11 mouse cellular contexts compared by ENCODE assay signal in genomic region chr11:89000527-89000819, GRCm38 (mm10). TPM values are rescaled to one million over a fixed set of nuclear protein-coding genes. Genes with fewer than 3 reads are reported as not detected.
A peak's percentile ranks its signal among the peaks of the same experiment; 100 is the strongest.
DNase-seq lines count a peak whose midpoint lies in the region; ATAC-seq and TF ChIP-seq lines count a peak whose summit lies in the region.
"Had no signal": no experiment of that assay in that cellular context is flagged by ENCODE, and none has a peak within 500 bp of the region (broad histone marks: within the 10 kb centered on the region; RNA-seq: fewer than 3 reads in every experiment).

No protein-coding gene starts in this region.

- H3K4me1 ChIP-seq in forebrain, postnatal 0 days (ENCODE audit: insufficient read depth): no peaks in the 10 kb centered on the region
- H3K4me1 ChIP-seq in forebrain, embryonic 13.5 days: peaks cover 11% of the 10 kb centered on the region; the same call in 1 of the 2 replicates
- peaks cover 28% of the 10 kb centered on the region for H3K4me1 ChIP-seq in lung, embryonic 16.5 days (replicated peaks; ENCODE audit: control insufficient read depth, insufficient read depth, low read length)
- H3K4me1 ChIP-seq in heart, embryonic 15.5 days (replicated peaks): peaks cover 37% of the 10 kb centered on the region
- peaks cover 3% of the 10 kb centered on the region; the same call in 1 of the 2 replicates for H3K4me1 ChIP-seq in neural tube, embryonic 13.5 days (replicated peaks)

- no peak for TF ChIP-seq CTCF in forebrain, postnatal 0 days (IDR thresholded peaks at IDR 0.05; ENCODE audit: low read depth)

- no peak for ATAC-seq in forebrain, postnatal 0 days
- no peak for ATAC-seq in forebrain, embryonic 13.5 days
- no peak for ATAC-seq in lung, embryonic 16.5 days (ENCODE audit: low read depth)
- ATAC-seq in heart, embryonic 15.5 days (replicated peaks; ENCODE audit: insufficient number of reproducible peaks, insufficient read depth, low FRiP score, low read depth): no peak
- no peak for ATAC-seq in neural tube, embryonic 13.5 days (ENCODE audit: low read depth)
- ATAC-seq: midbrain, embryonic 16.5 days had no signal

- H3K9me3 ChIP-seq in forebrain, postnatal 0 days (ENCODE audit: low read length): no peaks in the 10 kb centered on the region
- no peaks in the 10 kb centered on the region for H3K9me3 ChIP-seq in forebrain, embryonic 13.5 days (replicated peaks)
- no peaks in the 10 kb centered on the region for H3K9me3 ChIP-seq in lung, embryonic 16.5 days (ENCODE audit: control insufficient read depth, low read length)
- H3K9me3 ChIP-seq in heart, embryonic 15.5 days (replicated peaks): no peaks in the 10 kb centered on the region
- no peaks in the 10 kb centered on the region for H3K9me3 ChIP-seq in neural tube, embryonic 13.5 days

- peaks cover 14% of the 10 kb centered on the region for H3K27me3 ChIP-seq in forebrain, postnatal 0 days (ENCODE audit: insufficient read depth, low read length)
- peaks cover 21% of the 10 kb centered on the region for H3K27me3 ChIP-seq in forebrain, embryonic 13.5 days
- no peaks in the 10 kb centered on the region for H3K27me3 ChIP-seq in lung, embryonic 16.5 days (ENCODE audit: control insufficient read depth, insufficient read depth, low read depth, low read length)
- H3K27me3 ChIP-seq in heart, embryonic 15.5 days: no peaks in the 10 kb centered on the region
- H3K27me3 ChIP-seq in neural tube, embryonic 13.5 days: peaks cover 28% of the 10 kb centered on the region

- H3K27ac ChIP-seq in forebrain, postnatal 0 days (ENCODE audit: low read depth, low read length): no peak overlapping the region
- H3K27ac ChIP-seq in forebrain, embryonic 13.5 days: no peak overlapping the region
- peak overlapping the region; percentile 68 for H3K27ac ChIP-seq in lung, embryonic 16.5 days (ENCODE audit: low read length)
- 0 out of 2 replicates have a peak overlapping the region, but pooled peaks have one; percentile 67 for H3K27ac ChIP-seq in heart, embryonic 15.5 days
- no peak overlapping the region for H3K27ac ChIP-seq in neural tube, embryonic 13.5 days (replicated peaks)

- no peak overlapping the region for H3K4me3 ChIP-seq in forebrain, postnatal 0 days (ENCODE audit: low read depth, low read length)
- H3K4me3 ChIP-seq in forebrain, embryonic 13.5 days: no peak overlapping the region
- H3K4me3 ChIP-seq in lung, embryonic 16.5 days (ENCODE audit: low read length): peak overlapping the region; percentile 71
- H3K4me3 ChIP-seq in heart, embryonic 15.5 days: peak overlapping the region; percentile 73
- peak overlapping the region; percentile 33 for H3K4me3 ChIP-seq in neural tube, embryonic 13.5 days

- H3K9ac ChIP-seq in forebrain, postnatal 0 days: no peak overlapping the region
- no peak overlapping the region for H3K9ac ChIP-seq in forebrain, embryonic 13.5 days
- H3K9ac ChIP-seq in lung, embryonic 16.5 days (ENCODE audit: low read length): peak overlapping the region; percentile 87
- H3K9ac ChIP-seq in heart, embryonic 15.5 days: peak overlapping the region; percentile 77
- H3K9ac ChIP-seq in neural tube, embryonic 13.5 days: no peak overlapping the region

- peak overlapping the region; percentile 41; the same call in 1 of the 2 replicates for H3K4me2 ChIP-seq in forebrain, postnatal 0 days (ENCODE audit: low read depth)
- no peak overlapping the region for H3K4me2 ChIP-seq in forebrain, embryonic 13.5 days
- H3K4me2 ChIP-seq in lung, embryonic 16.5 days (ENCODE audit: low read depth, low read length): peak overlapping the region; percentile 67
- H3K4me2 ChIP-seq in heart, embryonic 15.5 days: peak overlapping the region; percentile 69
- H3K4me2 ChIP-seq in neural tube, embryonic 13.5 days: peak overlapping the region; percentile 51

- no peak for DNase-seq in forebrain, postnatal 0 days
- no peak for DNase-seq in lung, postnatal 36 days
- no peak for DNase-seq in thymus, postnatal 36 days
- DNase-seq in frontal cortex, postnatal 36 days (ENCODE audit: low spot score in 2 of 2): no peak
- DNase-seq: cerebellum, adult 11 months had no signal

- no peaks in the 10 kb centered on the region for H3K36me3 ChIP-seq in forebrain, postnatal 0 days (ENCODE audit: insufficient read depth)
- H3K36me3 ChIP-seq in forebrain, embryonic 13.5 days (ENCODE audit: poor library complexity, severe bottlenecking): no peaks in the 10 kb centered on the region
- H3K36me3 ChIP-seq in lung, embryonic 16.5 days (ENCODE audit: control insufficient read depth, insufficient read depth, low read length): no peaks in the 10 kb centered on the region; the same call in 1 of the 2 replicates
- H3K36me3 ChIP-seq in heart, embryonic 15.5 days: peaks cover 3% of the 10 kb centered on the region; the same call in 1 of the 2 replicates
- H3K36me3 ChIP-seq in neural tube, embryonic 13.5 days: no peaks in the 10 kb centered on the region

RNA-seq across cellular contexts. Expression of gene Trim25, which starts 1.3 kb away (rescaled TPM):
- 2.4 and 4.6 TPM in 2 replicates for total RNA-seq in forebrain, postnatal 0 days (2014; rRNA removed)
- polyA plus RNA-seq in forebrain, postnatal 0 days (2015; fragmentation: Nextera tagmentation; extraction: Ambion mirVana): 2.7 and 4.9 TPM in 2 replicates
- 2.4 and 3.0 TPM in 2 replicates for polyA plus RNA-seq in forebrain, embryonic 13.5 days (2015; fragmentation: Nextera tagmentation; extraction: Ambion mirVana)
- 24.2 and 27.3 TPM in 2 replicates for polyA plus RNA-seq in lung, embryonic 16.5 days (2015; fragmentation: Nextera tagmentation; extraction: Ambion mirVana)
- polyA plus RNA-seq in heart, embryonic 15.5 days (2015; fragmentation: Nextera tagmentation; extraction: Ambion mirVana): 14.3 and 21.6 TPM in 2 replicates
- 5.0 and 5.5 TPM in 2 replicates for polyA plus RNA-seq in neural tube, embryonic 13.5 days (2015; fragmentation: Nextera tagmentation; extraction: Ambion mirVana)

RNA-seq across cellular contexts. Expression of gene Coil, which starts 30.4 kb away (rescaled TPM):
- total RNA-seq in forebrain, postnatal 0 days (2014; rRNA removed): 40.1 and 44.9 TPM in 2 replicates
- 23.7 and 25.5 TPM in 2 replicates for polyA plus RNA-seq in forebrain, postnatal 0 days (2015; fragmentation: Nextera tagmentation; extraction: Ambion mirVana)
- 21.1 and 25.2 TPM in 2 replicates for polyA plus RNA-seq in forebrain, embryonic 13.5 days (2015; fragmentation: Nextera tagmentation; extraction: Ambion mirVana)
- 11.9 and 13.7 TPM in 2 replicates for polyA plus RNA-seq in lung, embryonic 16.5 days (2015; fragmentation: Nextera tagmentation; extraction: Ambion mirVana)
- 8.6 and 11.0 TPM in 2 replicates for polyA plus RNA-seq in heart, embryonic 15.5 days (2015; fragmentation: Nextera tagmentation; extraction: Ambion mirVana)
- 27.5 and 28.0 TPM in 2 replicates for polyA plus RNA-seq in neural tube, embryonic 13.5 days (2015; fragmentation: Nextera tagmentation; extraction: Ambion mirVana)

RNA-seq across cellular contexts. Expression of gene Elobl, which starts 33.7 kb away (rescaled TPM):
- not detected in 2 replicates for total RNA-seq in forebrain, postnatal 0 days (2014; rRNA removed)
- not detected in 2 replicates for polyA plus RNA-seq in forebrain, postnatal 0 days (2015; fragmentation: Nextera tagmentation; extraction: Ambion mirVana)
- polyA plus RNA-seq in forebrain, embryonic 13.5 days (2015; fragmentation: Nextera tagmentation; extraction: Ambion mirVana): not detected in 2 replicates
- not detected in 2 replicates for polyA plus RNA-seq in lung, embryonic 16.5 days (2015; fragmentation: Nextera tagmentation; extraction: Ambion mirVana)
- polyA plus RNA-seq in heart, embryonic 15.5 days (2015; fragmentation: Nextera tagmentation; extraction: Ambion mirVana): not detected in 2 replicates
- polyA plus RNA-seq in neural tube, embryonic 13.5 days (2015; fragmentation: Nextera tagmentation; extraction: Ambion mirVana): not detected in 2 replicates
- total RNA-seq: hematopoietic stem cell, adult 5-6 weeks had no signal
- polyA plus RNA-seq: midbrain, embryonic 16.5 days had no signal

RNA-seq across cellular contexts. Expression of gene Scpep1, which starts 45.2 kb away (rescaled TPM):
- 27.5 and 28.9 TPM in 2 replicates for total RNA-seq in forebrain, postnatal 0 days (2014; rRNA removed)
- 19.5 and 27.4 TPM in 2 replicates for polyA plus RNA-seq in forebrain, postnatal 0 days (2015; fragmentation: Nextera tagmentation; extraction: Ambion mirVana)
- 35.9 and 36.5 TPM in 2 replicates for polyA plus RNA-seq in forebrain, embryonic 13.5 days (2015; fragmentation: Nextera tagmentation; extraction: Ambion mirVana)
- polyA plus RNA-seq in lung, embryonic 16.5 days (2015; fragmentation: Nextera tagmentation; extraction: Ambion mirVana): 89.8 and 90.8 TPM in 2 replicates
- 44.2 and 51.1 TPM in 2 replicates for polyA plus RNA-seq in heart, embryonic 15.5 days (2015; fragmentation: Nextera tagmentation; extraction: Ambion mirVana)
- 25.7 and 27.4 TPM in 2 replicates for polyA plus RNA-seq in neural tube, embryonic 13.5 days (2015; fragmentation: Nextera tagmentation; extraction: Ambion mirVana)

Comparison
In these comparisons a context has a peak if more than half of its experiments do, and no peak if none do; other contexts are left out.
1. H3K27ac ChIP-seq: peak in lung, embryonic 16.5 days (single experiment) and heart, embryonic 15.5 days (single experiment); none in forebrain, postnatal 0 days (single experiment), forebrain, embryonic 13.5 days (single experiment) and neural tube, embryonic 13.5 days (single experiment).
2. H3K4me3 ChIP-seq: peak in lung, embryonic 16.5 days (single experiment), heart, embryonic 15.5 days (single experiment) and neural tube, embryonic 13.5 days (single experiment); none in forebrain, postnatal 0 days (single experiment) and forebrain, embryonic 13.5 days (single experiment).
3. H3K9ac ChIP-seq: peak in lung, embryonic 16.5 days (single experiment) and heart, embryonic 15.5 days (single experiment); none in forebrain, postnatal 0 days (single experiment), forebrain, embryonic 13.5 days (single experiment) and neural tube, embryonic 13.5 days (single experiment).